Mouse (Mus musculus): Measurements from ENCODE around the gene Uap1. TPM values are rescaled to one million over a fixed set of nuclear protein-coding genes. Genes with fewer than 3 reads are reported as not detected.

Uap1 gene
- polyA plus RNA-seq (2012; rRNA removed): 38.5 and 39.6 TPM in 2 replicates

DNA sequence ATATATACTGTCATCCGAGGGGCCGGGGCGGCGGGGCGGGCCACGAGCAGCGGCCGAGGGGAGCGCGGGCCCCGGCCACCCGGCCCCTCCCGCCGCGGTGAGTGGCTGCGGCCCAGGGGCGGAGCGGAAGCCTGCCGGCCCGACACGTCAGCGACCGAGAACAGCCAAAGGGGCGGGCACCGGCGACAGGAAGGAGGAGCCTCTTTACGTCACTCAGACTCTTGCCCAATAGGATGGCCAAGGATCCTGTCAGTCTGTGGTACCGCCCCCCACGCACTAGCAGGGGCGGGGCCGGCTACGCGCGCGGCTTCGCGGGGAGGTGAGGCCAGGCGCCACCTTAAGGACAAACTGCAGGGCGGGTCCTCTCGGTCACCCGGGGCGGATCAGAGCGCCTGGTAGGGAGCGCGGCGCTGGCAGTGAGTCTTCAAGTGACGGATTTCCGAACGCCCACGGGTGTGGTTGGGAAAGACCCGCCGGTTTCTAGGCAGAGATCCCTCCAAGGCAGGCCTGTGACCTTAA is at the start of gene Uap1:
Gene Uap1, minus strand, starts transcription at position 144 of the 519 bp plus-strand sequence.

DNA sequence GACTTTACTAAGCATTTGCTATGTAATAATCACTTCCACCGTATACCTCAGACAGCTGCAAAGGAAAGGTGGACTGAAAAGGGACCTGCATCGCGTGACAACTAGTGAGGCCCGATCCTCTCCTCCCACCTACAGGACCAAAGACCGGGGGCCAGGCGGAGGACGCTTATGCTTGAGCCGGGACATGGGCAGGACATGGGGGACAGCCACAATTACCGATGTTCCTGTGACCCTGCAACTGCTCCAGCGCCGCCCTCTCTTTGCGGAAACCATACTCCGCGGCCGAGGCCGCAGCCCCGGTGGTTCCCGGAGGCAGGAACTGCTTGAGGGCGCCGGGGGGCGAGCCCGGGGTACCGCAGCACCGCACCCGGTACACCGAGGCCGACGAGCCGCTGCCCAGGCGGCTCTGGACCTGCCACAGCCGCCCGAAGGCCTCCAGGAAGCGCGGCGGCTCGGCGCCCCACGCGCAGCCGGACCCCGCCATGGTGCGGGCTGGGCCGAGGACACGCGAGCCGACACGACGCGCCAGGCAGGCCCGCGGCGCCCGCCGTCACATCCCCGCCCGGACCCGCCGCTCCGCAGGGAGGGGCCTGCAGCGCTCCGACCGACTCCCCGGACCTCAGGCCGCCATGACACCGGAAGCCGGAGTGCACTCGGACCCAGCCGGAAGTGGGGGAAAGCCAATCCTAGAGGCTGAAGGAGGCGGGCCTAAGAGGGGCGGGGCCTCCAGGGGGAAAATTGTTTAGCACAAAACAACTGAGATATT is 40.2 kb upstream of the Uap1 start, which contains the start of gene Uhmk1:
Gene Uhmk1, minus strand, starts transcription at position 641 of the 766 bp plus-strand sequence.

DNA sequence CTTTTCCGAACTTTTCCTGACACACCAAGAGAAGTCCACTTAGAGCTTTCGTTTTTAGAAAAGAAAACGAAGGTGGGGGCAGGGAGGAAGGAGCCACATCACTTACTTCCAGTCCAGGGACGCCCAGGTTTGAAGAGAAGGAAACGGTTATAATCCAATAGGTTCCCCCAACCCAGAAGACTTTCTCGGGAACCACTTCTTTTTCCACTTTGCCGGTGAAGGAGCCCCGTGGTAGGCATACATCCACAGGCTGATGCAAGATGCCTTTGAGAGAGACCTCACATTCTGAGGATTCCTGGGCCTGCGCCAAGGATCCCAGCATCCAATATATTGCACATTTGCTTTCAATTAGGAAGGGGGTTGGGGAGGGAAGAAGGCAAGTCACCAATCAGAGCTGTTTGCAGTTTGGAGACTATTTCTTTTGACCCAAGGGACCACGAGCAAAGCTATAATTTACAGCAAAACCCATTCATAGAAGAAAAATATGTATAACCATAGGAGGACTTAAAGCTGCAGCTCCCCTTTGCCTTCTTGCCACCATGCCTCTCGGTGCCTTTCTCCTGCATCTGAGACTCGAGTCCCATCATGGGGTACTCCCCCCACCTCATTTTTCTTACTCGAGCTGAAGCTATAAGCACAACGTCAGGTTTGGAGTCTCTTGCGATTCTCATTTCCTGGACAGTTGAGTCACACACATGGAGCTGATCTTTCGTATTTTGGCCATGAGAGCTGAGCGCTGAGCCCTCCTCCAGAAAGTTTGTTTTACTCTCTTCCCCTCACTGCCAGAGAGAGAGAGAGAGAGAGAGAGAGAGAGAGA is 64.0 kb downstream of the Uap1 start, which contains the start of gene Ddr2:
Gene Ddr2, minus strand, starts transcription at position 247 of the 817 bp plus-strand sequence.

Other genes with a start within 250 kb of the Uap1 start
- 7.8 and 11.3 TPM in 2 replicates for gene Ccdc190, start 246.3 kb downstream of the Uap1 start, polyA plus RNA-seq (2012; rRNA removed)
- gene Hsd17b7, start 205.7 kb downstream of the Uap1 start, polyA plus RNA-seq (2012; rRNA removed): 15.0 and 18.6 TPM in 2 replicates
- gene Ddr2, start 64.2 kb downstream of the Uap1 start, polyA plus RNA-seq (2012; rRNA removed): 4.3 and 5.1 TPM in 2 replicates
- 28.3 and 31.4 TPM in 2 replicates for gene Uhmk1, start 40.4 kb upstream of the Uap1 start, polyA plus RNA-seq (2012; rRNA removed)
- 0.07 TPM in 1 of 2 replicates, not detected in the other for gene Sh2d1b2, start 57.8 kb upstream of the Uap1 start, polyA plus RNA-seq (2012; rRNA removed)
- gene Sh2d1b1, start 102.4 kb upstream of the Uap1 start, polyA plus RNA-seq (2012; rRNA removed): not detected in 2 replicates
- gene Gm7694, start 131.4 kb upstream of the Uap1 start, polyA plus RNA-seq (2012; rRNA removed): 3.8 TPM in 2 replicates
- gene Spata46, start 133.8 kb upstream of the Uap1 start, polyA plus RNA-seq (2012; rRNA removed): not detected in 2 replicates